Mouse (Mus musculus) natural killer cell, adult 2 months (primary cell): ENCODE results near the gene Fat4.

Source experiments
- DNase-seq, 2 experiments: peaks; one replicate each; pipeline ENCODE4 v3.0.0; 2022; ENCODE audit warnings: low spot score in 2 of 2

Fat4 gene

DNA sequence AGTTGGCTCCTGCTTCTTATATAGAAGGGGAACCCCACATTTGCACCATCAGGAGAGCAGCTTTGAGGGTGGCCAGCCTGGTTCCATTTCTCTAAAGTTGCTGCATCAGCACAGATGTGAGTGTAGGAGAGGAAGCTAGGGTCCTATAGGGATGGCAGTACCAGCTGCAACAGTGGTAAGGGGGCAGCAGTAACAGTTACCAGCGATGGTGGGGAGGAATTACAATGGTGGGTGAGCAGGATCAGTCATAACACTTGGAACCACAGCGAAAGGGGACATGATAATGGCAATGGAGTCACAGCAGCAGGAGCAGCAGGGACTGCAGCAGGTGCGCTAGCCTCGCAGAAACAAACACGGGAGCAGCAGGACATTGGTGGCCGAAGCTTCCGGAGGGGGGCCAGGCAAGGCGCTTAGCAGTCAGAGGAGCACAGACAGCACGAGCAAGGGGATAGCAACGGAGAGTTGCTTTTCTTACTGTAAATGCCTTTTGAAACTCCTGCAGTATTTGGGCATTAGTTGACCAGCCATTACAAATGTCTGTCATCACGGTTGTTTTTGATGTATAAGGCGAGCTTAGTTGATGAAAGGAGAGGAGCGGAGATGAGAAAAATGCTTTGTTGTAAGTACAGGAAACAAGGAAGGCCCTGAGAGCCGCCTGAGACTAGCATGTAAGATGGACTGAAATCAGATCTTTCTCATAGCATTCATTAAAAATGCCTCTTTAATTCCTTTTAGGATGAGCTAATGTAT is 21.1 kb downstream of the Fat4 start:
- no peak for DNase-seq

DNA sequence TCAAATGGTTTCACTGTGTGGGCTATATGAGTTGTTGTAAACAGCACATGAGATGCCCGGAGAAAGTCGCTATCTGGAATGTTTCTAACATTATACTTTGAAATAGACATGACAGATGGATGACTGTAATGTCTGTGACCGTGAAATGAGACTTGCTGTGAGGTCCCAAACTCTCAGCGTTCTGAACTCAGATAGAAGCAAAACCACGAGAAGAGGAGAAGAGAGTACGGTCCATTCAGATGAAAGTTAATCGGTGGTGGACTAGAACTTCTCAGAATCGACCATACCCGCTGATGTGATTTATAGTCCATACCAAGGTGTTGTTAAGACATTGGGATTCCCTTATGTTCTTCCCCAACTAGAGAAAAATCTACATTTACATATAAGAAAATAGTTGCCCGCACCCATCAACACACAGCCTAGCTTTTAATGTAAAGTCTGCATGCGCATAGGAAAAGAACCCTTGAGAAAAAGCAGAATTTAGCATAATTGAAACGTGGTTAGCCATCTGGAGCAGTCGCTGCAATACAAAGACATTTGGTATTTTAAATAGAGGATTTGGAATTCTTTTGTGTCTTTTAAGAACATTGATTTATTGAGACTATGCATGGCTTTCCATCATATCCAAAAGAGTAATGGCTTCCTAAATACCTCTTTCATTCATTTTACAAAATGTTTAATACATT is 21.8 kb downstream of the Fat4 start:
- no peak for DNase-seq

DNA sequence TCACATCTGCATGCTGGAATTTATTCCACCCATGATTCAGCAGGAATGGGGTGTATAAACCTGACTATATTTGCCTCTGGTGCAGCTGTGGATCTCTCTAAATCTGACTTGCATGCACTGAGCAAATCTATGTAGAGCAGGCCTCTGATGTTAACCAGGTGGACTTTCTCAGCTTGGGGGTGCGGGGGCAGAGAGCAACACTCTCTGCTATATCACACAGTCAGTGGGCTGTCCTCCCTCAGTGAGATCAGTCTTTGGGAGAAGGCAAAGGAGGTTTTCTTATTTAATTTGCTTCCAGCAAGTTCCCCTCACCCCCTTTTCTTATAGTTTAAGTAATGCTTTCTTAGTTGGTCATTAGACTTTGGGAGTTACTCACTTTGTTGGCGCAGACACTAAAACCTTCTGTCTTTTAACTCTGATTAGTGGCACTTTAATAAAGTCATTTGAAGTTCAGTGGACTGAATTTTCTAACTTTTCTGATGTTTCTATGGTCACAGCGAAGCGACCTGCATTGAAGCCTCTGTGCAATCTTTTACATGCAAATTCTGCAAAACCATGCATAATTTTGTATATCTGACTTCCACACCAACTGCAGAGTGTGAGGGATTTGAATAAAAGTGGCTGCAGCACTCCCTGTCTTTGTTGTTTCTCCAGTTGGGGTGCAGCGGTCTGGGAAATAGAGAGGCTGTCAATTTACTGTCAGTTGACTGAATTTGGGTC is 26.2 kb downstream of the Fat4 start:
- no peak for DNase-seq

DNA sequence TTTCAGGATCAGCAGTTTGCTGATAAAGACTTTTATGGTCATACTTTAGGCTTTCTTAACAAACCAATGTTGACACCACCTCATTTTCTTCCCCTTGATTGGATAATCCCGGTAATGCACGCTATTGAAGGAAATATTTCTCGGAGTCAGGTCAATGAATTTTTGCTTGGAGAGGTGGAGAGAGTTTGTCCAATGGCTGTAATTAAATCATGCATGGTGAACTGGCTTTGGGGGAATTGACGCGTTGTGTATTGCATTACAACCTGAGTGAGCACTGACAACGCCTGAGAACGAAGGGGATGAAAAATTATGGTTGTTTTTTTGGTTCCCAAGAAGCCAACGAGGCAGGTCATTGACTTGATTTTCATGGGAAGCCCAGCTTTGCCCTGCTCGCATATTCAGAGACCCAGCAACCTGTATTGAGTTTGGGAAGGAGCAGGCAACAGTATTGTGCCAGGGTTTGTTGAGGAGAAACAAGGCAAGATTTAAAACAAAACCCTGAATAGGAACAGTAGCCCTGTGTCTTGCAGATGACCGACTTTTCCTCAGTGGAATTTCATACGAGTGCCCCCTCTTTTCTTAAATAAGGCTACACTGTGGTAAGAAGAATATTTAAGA is 26.9 kb downstream of the Fat4 start:
- no peak for DNase-seq

DNA sequence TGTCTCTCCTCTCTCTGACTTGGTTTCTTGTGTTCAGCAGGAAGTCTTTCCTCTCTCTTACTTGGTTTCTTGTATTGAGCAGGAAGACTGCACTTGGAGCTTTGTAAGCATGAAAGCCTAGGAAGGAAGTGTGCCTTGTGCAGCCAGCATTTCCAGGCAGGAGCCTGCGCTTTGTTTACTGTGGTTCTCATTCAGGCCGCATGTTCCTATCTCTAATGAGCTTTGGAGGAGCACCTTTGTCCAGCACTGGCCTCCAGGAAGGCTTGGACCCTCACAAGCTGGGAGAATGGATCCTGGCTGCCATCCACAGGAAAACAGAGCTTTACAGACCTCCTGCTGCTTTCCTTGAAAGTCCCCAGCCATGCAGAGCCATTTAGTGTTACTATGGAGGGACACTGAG is 32.2 kb downstream of the Fat4 start:
- no peak for DNase-seq

DNA sequence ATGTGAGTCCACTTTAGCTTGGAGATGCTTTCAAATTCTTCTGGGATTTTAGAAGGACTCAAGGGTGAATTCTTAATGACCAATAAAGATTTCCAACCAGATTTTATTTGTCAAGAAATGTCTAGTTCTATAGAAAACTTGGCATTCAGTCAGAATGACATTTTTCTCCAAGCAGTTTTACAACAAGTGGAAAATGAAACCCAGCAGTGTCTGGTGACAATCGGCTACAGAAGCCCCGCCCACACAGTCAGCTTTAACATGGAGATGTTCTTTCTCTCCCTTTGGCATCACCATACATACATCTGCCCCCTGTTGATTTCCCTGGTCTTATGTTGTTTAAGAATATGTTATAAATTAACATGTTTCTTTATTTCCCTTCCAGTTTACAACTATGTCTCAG is 34.3 kb downstream of the Fat4 start:
- no peak for DNase-seq

DNA sequence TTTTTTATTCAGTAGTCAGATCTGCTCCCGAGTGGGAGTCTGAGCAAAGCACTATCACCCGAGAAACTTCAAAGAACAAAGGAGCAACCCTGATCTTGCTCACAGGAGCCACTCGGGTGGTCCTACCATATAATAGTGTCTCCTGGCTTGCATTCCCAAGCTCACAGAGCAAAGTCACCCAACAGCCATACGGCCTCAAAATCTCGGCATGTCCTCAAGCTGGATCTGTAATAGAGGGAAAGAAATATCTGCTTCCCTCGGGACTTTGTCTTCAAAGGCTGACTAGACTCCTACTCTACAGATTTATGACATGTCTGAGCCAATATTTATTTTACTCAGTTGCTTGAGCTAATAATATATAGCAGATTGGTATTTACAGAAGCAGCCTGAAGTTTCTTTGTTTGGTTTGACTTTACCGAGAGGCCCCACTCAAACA is 36.5 kb downstream of the Fat4 start:
- DNase-seq, result no peak

DNA sequence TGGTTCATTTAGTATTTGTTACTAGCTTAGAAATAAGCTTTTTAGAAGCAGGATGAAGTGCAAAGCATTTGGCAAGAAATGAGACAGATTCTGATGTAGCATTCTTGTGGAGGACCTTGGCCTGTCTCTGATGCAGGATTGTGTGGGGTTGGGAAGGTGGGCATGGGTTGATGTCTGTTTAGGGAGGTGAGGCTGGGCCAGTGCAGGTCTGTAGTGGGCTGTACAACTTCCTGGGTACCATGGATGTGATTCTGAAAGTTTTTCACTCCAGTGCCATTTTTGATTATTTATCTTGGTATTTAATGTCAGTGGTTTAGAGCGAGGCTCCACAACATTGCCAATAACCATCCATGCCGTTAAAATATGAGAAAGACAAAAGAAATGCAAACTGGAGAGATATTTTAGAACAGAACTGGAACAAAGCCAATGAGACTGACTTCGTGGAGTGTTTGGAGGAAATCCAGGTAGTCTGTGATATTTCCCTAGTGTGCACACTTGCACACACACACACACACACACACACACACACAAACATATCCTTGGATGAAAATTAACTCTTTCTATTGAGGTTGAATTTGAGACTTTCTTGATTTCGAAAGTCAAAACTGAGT is 41.4 kb downstream of the Fat4 start:
- no peak for DNase-seq

DNA sequence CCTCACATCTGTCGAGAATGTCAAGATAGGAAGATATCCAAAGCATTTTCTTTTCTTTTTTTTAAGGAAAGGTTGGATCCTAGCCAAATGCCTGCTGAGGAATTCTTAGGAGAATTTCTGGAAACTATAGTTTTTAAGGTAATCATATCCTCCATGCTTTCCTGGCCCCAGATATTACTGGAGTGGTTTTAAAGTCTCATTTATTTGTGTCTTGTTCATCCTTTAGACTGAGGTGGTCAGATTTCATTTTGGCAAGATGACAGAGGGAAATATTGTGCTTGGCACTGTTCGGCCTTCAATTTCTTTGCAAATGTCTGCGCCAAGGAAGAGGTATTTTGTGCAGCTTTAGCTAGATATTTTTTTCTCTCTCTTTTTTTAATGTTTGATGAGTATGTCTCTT is 42.0 kb downstream of the Fat4 start:
- no peak for DNase-seq

DNA sequence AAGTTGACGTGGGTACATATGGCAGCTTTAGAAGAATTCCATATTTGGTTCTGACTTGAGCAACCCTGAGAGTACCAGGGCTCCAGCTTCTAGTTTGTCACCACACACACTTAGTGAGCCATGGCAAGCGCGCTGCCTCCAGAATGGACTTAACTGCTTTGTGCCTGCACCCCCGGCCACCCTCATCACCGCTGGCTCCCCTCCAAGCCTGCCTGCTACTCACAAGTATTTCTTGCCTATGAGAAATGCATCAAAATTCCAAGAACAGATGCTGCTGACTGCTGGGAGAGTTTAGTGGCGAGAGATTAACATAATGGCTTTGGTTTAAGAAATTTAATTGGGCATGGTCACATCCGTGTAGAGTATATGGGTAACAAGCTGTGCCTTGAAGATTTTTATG is 48.0 kb downstream of the Fat4 start:
- no peak for DNase-seq

DNA sequence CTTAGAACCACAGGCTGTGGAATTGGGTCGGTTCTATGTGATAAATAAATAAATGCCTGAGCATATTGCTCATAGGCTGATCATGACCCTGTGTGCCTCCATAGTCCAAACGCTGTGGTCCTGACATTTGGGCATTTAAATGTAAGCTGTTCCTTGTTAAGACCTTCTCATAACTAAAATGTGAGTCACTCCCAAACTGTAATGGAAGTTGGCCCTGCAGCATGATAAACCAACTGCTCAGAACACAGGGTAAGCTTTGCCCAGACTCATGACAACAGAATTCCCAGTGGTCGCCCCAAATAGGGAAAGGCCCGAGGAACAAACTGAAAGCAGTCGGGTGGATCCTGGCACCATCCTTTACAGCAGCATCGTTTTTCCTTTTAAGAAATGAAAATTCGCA is 49.7 kb downstream of the Fat4 start:
- no peak for DNase-seq

DNA sequence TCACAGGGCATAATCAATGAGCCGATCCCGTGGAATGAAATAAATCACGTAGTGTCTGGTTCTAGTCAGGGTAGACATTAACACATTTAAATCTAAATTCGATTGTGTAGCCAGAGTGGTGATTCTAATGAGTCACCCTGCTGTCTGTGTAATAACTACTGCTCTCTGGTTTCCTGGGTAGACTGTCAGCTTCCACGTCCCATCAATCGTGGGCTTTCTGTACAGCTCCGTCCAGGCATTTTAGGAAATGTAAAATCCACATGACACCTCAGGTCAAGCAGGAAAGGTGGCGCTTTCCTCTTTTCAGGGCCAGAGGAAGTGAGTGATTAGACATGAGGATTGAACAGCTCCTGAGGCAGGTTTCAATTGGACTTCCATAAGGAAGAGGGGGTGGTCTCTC is 50.4 kb downstream of the Fat4 start:
- no peak for DNase-seq

DNA sequence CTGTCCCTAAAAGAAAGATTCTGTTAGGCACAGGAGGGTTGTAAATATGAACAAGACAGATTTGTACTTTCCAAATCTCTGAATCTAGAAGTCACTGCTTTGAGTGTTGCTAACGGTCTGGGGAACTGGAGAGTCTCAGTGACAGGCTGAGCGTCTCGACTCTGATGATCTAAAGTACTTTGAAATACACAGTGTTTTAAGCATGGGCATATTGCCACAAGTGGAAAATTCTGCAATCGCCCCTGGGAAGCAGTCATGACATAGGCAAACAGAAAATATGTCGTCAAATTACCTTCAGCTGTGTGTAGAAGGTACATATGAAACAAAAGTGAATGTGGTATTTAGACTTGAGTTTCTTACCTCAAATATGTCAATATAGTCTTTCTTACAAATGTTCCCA is 51.4 kb downstream of the Fat4 start:
- DNase-seq, result no peak

DNA sequence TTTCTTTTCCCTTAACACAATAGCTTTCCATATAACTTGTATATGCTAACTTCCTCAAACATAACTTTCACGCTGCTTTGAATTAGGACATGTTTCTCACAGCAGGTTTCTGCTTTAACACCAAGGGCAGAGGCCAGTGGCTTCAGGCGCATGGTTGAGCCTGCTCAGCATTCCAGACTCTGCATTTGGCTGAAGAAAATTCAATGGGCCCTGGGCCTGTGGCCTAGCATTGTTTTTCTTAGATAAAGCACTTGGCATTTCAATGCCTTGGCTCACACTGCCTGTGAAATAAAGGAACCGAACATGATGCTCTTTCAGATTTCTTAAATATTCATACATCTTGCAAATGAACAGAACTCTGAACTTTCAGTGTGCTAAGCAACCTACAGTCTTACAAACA is 52.8 kb downstream of the Fat4 start:
- no peak for DNase-seq

DNA sequence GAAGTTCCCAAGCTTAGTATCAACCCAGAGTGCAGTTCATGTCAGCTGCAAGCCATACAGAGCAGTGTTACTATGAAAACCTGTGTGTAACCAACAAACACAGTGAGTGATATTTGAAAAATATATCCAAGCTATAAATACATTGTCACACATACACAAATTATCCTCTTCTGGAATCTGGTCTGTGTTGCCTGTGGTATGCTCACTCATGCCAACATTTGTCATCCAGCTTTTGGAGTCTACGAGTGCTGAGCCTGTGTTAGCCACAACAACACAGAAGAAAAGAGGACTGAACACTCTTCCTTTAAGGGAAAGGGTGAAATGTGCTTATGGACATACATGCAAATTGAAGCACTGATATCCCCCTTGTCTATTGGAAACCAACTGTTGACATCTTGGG is 53.6 kb downstream of the Fat4 start:
- DNase-seq, result no peak

DNA sequence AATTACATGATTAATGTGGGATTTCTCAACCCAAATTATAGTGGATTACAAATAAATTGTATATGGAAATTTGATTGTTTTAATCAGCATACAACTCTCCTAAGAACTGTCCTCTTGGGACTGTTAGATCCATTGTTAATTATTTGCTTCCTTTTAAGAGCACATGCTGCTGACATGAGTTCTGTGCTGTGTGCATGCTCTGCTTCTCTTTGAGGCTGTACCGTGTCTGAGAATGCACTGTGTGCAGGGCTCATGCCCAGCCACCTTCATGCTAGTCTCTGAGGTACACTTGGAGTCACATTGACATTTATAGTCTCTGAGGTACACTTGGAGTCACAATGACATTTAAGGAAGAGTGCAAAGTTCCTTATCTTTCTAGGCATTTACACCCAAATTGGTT is 58.4 kb downstream of the Fat4 start:
- DNase-seq, result no peak

DNA sequence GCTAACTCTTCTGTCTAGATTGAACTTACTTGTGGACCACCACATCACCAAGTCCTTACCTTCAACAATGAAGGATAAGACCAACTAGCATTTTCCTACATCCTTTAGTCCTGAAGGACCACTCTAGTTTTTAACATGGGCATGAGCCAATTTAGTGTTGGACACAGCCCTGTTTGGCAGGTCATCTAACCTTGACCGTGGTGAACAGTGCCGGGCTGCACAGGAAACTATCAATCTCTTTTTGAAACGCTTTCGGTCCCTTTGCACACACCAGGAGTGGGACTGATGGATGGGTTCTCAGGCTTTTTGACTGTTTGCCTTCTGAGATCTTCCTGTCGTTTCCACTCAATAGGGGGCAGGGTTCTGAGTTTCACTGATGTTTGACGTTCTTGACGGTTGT is 61.0 kb downstream of the Fat4 start:
- DNase-seq, result no peak

DNA sequence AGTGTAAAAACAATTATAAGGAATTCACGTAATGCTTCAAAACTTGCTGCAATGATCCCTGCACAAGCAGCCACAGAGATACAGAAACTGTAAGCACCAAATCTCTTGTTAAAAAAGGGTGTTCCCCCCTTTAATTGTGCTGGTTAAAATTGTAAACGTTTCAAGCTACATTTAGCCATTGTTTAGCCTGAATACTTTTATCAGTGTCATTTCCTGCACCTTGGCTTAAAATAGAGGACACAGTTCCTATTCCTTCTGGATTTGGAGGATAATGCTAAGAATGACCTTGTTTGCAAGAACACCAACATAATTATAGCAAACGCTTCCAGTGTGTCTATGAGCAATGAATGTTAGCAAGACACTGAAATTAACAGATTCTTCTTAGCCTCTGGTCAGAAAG is 65.9 kb downstream of the Fat4 start:
- no peak for DNase-seq

DNA sequence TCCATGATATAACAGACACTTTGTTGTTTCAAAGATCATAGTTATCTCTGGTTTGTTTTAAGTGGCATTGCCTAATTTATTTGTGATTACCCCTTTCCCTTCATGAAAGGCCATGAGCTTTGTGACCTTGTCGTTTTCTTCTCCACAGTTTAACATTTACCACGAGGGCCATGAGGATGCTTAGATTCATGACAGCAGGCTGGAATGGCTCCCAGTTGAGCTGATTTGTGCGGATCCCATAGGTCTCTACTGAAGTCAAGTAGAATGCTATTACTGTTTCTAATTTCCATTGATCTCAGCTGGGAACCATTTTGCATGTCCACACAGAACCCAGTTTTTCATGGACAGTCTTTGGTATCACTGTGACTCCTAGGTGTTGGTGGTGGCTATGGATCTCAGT is 67.5 kb downstream of the Fat4 start:
- no peak for DNase-seq

DNA sequence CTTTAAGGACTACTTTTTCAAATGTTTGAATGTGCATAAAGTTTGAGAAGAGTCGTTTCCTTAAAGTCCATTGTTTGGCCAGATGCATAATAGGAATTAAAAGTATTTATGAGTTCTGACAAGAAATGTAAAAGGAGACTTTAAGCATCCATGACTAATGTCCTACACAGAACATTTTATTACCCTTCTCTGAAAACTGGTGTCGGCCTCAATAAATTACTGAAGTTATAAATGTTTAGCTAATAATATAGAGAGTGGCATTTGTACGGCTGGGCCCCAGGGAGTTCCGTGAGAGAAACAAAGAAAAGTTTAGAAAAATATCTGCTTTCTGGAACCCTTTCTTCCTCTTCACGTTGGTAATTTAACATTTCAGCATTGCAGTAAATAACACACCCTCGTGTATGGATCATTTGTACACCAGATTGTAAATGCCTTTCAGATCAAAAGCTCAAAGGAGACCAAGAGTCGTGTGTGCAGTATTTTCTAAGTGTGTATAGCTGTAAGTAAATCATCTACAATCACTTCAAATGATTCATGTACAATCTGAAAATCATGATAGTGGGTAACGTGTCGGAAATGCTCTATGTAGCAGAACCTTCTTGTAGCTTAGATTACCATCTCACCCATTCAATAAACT is 69.4 kb downstream of the Fat4 start:
- no peak for DNase-seq

DNA sequence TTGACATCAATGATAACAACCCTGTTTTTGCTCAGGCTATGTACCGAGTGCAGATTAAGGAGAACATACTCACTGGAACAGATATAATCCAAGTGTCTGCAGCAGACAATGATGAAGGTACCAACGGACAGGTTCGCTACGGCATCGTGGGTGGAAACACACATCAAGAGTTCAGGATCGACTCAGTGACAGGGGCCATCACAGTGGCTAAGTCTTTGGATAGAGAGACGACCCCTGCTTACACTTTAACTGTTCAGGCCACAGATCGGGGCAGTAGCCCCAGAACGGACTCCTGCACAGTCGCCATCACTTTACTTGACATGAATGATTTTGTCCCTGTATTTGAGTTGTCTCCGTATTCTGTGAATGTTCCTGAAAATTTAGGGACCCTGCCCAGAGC is 70.4 kb downstream of the Fat4 start:
- no peak for DNase-seq

DNA sequence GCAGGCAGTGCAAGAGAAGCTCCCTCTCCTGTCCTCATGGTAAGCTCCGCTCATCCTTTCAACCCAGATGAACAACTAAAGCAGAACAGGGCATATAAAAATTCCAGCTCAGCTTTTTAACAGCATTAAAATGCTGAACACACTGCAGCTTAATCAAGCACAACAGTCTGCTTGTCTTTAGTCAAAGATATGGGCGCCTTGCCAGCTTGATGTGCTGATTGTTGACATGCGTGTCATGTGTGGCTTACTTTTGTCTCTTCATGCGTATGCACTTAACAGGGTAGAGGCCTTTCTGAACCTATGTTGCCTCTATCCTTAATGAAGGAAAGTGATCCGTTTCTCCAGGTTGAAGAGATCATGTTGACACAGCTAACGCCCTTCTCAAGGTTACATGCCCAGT is 75.6 kb downstream of the Fat4 start:
- DNase-seq, result no peak
